Mouse (Mus musculus): ENCODE results near the gene Grk6.

DNA sequence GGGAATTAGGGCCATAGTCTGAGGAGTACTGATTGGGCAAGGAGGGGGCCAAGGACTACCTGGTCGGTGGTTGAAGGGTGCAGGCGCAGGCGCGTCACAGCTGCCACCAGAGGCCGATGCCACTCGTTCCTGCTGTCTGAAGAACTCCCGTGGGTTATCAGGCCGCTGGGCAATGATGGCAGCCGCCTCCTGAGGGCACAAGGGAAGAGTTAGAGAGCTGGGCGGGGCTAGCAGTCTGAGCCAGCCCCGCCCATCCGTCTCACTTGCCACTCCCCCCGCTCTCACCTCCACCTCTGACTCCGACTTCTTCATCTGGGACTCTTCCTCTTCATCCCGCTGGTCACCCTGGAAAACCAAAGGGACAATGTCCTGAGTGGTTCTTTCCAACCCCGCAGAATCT lies 32.6 kb downstream of the Grk6 start:
- TF ChIP-seq TAL1 (conservative IDR thresholded peaks at IDR 0.05; ENCODE audit: low read depth, low read length): no peak
- no peak for TF ChIP-seq CTCF (IDR thresholded peaks at IDR 0.05; ENCODE audit: low read depth, low read length)
